Mouse (Mus musculus) gastrocnemius, postnatal 25 days (tissue): Measurements from ENCODE around the gene C530008M17Rik. TPM values are rescaled to one million over a fixed set of nuclear protein-coding genes. Genes with fewer than 3 reads are reported as not detected.

Source experiments
- DNase-seq: peaks from one replicate; pipeline ENCODE4 v3.0.0; 2022
- total RNA-seq, 2 experiments: library from RNA; stranded (reverse); gene quantifications; 1 replicate in 1 of 2; 2 replicates in 1 of 2; pipeline ENCODE4 v1.2.3; 2021

Gene C530008M17Rik
- total RNA-seq, 2 experiments from 2014 or later: 1.9 to 3.8 TPM

- no peak for DNase-seq
These were observed 117.3 kb downstream of the C530008M17Rik start for GRCm38 (mm10) chr5:76773492-76774158.

DNA sequence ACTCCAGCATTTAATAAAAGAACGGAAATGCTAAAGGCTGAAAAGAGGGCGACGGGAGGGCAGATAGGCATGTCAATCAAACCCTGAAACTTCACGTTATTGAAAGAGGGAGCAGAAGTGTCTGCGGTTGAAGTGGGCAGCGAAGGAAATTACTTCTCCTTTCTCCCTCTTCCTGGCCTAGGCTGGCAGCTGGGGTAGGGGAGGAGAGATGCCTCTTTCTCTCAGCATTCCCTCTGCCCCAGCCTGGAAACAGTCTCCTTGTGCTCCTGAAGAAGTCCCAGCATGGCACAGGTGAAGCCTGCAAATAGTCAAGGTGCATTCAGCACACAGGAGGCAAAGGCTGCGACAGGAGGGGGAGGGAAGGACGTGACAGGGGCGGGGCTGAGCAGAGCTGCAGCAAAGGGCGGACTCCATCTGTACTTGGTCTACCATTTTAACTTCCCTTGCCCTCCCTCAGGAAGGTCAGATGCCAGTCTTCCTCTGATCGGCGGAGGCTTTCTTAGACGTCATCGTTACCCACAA, 122.8 kb downstream of the C530008M17Rik start:
- DNase-seq: no peak

DNA sequence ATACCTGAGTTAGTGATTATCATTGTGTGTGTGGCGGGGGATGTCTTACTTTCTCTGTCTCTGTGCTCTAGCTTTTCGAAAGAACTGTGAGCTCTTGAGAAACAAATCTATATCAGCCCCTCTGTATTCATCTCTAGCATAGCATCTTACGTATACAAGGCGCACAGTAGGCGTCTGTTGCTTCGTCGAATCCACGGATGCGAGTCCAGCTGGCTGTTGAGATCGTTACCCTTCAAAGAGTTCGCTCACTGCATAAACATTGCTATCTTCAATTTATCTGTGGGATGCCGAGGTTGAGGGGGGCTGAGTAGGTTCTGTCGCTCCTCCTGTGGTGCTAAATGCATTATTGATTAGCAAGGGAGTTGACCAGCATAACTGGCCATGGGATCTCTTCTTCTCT, 125.6 kb downstream of the C530008M17Rik start:
- DNase-seq: no peak

GRCm38 (mm10) chr5:76782414-76783103, 126.2 kb downstream of the C530008M17Rik start:
- no peak for DNase-seq

GRCm38 (mm10) chr5:76783104-76783441, 126.8 kb downstream of the C530008M17Rik start:
- DNase-seq: no peak

GRCm38 (mm10) chr5:76784151-76784723, 127.9 kb downstream of the C530008M17Rik start:
- no peak for DNase-seq

DNA sequence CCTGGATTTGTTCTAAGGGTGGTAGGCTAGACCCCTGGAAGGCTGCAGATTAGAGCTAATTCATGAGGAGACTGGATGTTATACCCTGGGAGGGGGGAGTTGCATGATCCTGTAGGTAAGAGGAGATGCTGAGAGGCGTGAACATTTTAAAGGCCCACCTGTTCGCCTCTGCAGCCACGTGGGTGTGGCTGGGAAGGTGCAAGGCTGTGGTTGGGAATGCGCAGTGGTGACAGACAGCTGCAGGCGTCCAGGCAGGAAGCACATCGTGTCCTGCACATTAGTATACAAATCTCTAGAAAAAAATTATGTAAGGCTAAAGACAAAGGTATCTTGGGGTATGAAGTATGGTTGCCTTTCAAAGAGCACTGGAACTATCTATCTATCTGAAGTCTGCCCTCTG, 128.7 kb downstream of the C530008M17Rik start:
- DNase-seq: no peak

GRCm38 (mm10) chr5:76789881-76790280, 133.6 kb downstream of the C530008M17Rik start:
- DNase-seq: no peak

GRCm38 (mm10) chr5:76791280-76791679, 135.0 kb downstream of the C530008M17Rik start:
- DNase-seq: no peak

- no peak for DNase-seq
These were observed 136.4 kb downstream of the C530008M17Rik start for GRCm38 (mm10) chr5:76792720-76793119.

DNA sequence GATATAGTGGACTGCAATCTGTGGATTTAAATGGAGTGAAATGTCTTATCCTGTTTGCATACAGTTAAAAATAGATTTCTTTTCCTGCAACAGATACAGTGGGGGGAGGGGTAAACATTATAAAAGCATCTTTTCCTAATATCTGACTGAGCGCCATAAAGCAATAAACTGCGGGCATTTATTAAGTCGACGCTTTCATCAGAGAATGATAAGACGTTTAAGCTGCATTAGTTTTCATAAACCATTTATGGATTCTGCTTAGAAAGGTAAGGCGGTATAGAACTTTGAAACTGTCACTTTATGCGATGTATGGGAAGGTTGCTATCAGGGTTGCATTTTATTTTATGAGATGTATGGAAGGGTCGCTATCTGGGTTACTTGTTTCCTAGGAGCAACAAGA, 141.7 kb downstream of the C530008M17Rik start:
- DNase-seq: no peak

DNA sequence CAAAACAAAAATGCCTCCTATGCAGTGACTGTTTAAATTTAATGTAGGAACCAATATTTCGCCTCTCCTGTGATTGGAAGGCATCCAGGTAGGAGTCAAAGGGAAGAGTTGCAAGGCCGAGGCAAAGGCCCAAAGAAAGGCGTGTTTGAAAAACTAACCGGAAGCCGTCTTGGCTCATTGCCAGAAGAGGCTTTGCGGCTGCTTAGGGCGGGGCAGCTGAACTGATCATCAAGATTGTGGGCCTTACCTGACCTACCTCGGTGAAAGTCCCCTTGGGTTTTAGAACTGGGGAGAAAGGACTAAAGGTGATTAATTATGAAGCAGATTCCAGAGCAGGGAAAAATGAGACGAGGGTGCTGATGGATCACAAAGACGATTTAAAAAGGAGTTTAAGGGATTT, 143.2 kb downstream of the C530008M17Rik start:
- DNase-seq: no peak

DNA sequence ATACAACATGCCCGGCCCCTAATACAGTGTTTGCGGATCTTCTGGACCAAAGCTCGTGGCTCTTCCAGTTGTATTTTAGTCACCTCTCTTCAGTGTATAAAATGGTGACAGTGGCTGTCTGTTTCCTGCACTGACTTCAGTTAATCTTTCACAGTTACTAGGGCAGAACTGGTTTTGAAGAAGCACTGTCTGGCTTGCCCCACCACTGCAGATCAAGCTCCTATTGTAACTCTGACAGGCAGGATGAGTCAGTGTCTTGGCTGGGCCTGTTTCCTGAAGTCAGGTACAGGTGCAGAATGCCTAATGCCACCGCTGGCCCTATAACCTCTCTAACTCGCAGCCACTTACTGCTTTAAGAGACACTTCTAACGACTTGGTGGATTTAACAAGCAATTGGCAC, 152.7 kb downstream of the C530008M17Rik start:
- no peak for DNase-seq

DNA sequence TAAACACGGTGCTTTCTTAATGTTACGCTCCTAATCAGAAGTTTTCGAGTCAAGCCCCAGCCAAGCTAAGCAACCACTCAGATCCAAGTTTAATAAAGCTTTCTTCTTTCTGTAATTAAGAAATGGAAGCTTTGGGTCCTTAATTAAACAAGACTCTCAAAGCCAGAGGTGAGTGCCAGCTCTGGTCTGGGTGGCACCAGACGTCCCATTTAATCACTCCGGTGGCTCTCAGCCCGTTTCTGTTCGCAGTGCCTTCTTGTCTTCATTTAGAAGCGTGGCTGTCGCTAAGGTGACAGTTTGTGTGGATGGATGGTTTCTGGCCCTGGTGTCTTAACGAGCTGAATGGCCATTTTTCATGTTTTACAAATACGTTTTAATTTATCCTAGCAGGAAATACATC, 158.7 kb downstream of the C530008M17Rik start:
- no peak for DNase-seq

- DNase-seq: peak; percentile 40
These were observed 159.6 kb downstream of the C530008M17Rik start for GRCm38 (mm10) chr5:76815786-76816455.

- no peak for DNase-seq
These were observed 160.4 kb downstream of the C530008M17Rik start for GRCm38 (mm10) chr5:76816748-76817147.

- DNase-seq: no peak
These were observed 161.4 kb downstream of the C530008M17Rik start for GRCm38 (mm10) chr5:76817678-76818077.

- no peak for DNase-seq
These were observed 162.5 kb downstream of the C530008M17Rik start for GRCm38 (mm10) chr5:76818807-76819206.

DNA sequence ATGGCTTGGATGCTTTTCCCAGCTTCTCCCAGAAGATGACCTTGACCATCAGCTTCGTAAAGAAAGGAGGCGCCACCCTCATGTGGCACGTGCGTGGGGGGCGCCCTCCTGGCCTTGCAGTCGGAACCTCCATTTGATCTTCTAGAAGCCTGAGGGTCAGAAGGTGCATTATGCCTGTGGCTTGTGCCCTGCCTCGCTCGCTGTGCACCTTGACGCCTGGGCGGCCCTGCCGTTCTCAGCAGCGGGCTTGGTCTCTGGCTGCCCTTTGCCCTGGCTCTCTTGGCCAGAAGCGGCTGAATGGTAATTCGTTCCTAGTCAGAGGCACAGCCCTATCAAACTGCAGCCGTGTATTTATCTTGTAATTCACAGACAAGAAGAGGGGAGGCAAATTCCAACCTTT, 165.8 kb downstream of the C530008M17Rik start:
- no peak for DNase-seq

- no peak for DNase-seq
These were observed 172.4 kb downstream of the C530008M17Rik start for GRCm38 (mm10) chr5:76828527-76829240.

- DNase-seq: no peak
These were observed 176.4 kb downstream of the C530008M17Rik start for GRCm38 (mm10) chr5:76832529-76833210.

DNA sequence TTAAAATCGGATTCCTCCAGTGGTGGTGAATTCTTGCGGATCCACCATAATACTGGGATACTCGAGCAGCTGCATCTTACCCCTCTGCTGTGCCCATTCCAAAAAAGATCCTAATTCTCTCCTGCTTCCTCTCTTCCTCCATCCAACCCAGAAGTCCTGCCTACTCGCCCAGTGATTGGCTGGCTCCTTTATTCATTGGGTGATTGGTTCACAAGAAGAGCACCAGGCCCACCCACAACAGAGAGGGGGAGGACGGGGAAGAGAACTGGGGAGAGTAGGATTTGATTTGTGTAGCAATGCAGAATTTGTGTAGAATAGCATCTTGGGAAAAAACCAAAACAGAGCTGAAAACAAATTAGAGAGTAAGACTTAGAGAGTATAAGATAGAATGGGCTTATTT, 180.7 kb downstream of the C530008M17Rik start:
- no peak for DNase-seq
